Mouse (Mus musculus): Measurements from ENCODE around the gene Tpp2. TPM values are rescaled to one million over a fixed set of nuclear protein-coding genes. Genes with fewer than 3 reads are reported as not detected.

Tpp2 gene
- polyA plus RNA-seq, 1 experiment from 2014 or later = 45.8 TPM

DNA sequence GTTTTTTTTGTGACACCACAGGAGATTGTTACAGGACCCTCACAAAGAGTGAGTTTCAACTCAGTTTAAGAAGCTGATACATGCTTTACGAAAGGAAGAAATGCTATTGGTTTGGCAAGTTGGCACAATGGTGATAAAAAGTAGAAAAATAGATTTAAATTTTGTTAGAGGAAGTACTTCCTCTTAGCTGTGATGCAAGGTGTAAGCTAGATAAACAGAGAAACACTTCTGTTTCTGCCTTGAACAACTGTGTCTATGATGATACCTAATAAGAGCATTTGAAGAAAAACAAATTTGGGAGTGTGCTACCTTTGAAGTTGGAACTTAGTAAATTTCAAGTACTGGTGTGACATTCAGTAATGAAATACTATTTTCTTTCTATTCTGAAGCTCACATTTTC is 5.9 kb downstream of the Tpp2 start:
- Histone ChIP-seq H3K9me3 (no peaks in the 10 kb centered on the region), H3K4me3 (no peak overlapping the region), H3K9ac (no peak overlapping the region), H3K4me1 (peaks cover 16% of the 10 kb centered on the region), H3K4me2 (no peak overlapping the region), H3K27ac (replicated peaks) (no peak overlapping the region), H3K36me3 (peaks cover 30% of the 10 kb centered on the region), H3K27me3 (replicated peaks) (no peaks in the 10 kb centered on the region)
- ATAC-seq (ENCODE audit: extremely low read depth, insufficient number of reproducible peaks, low FRiP score, low TSS enrichment) = no peak
- WGBS = 90% methylated on average over 1 of the region's 1 CpGs

GRCm38 (mm10) chr1:43941476-43942217 is 8.2 kb downstream of the Tpp2 start:
- Histone ChIP-seq H3K4me1 (peaks cover 2% of the 10 kb centered on the region; the same call in 1 of the 2 replicates), H3K9ac (no peak overlapping the region), H3K9me3 (no peaks in the 10 kb centered on the region), H3K36me3 (peaks cover 36% of the 10 kb centered on the region), H3K27ac (replicated peaks) (no peak overlapping the region), H3K27me3 (replicated peaks) (no peaks in the 10 kb centered on the region), H3K4me3 (no peak overlapping the region), H3K4me2 (no peak overlapping the region)
- ATAC-seq (ENCODE audit: extremely low read depth, insufficient number of reproducible peaks, low FRiP score, low TSS enrichment) = no peak
- WGBS = 90% methylated on average over 7 of the region's 7 CpGs

DNA sequence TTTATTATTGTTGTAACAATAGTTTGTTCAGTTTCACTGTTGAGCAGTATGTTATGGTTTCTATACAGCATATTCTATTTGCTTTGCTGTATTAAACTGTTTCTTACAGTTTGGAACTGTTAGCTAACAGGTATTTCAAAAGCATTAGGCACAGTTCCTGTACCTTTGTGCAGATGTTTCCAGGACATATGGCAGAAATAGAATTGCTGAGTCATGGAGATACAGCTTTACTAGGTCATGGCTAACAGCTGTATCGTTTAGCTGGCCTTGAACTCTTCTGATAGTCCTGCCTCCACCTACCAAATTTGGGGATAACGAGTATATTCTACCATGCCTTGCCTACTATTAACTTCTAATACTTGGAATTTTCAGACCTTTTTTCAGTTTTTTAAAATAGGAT is 9.4 kb downstream of the Tpp2 start:
- Histone ChIP-seq H3K36me3 (peaks cover 40% of the 10 kb centered on the region), H3K9ac (no peak overlapping the region), H3K27me3 (replicated peaks) (no peaks in the 10 kb centered on the region), H3K4me1 (no peaks in the 10 kb centered on the region), H3K27ac (replicated peaks) (no peak overlapping the region), H3K4me2 (no peak overlapping the region), H3K4me3 (no peak overlapping the region), H3K9me3 (no peaks in the 10 kb centered on the region)
- 79% methylated on average over 2 of the region's 2 CpGs for WGBS
- no peak for ATAC-seq (ENCODE audit: extremely low read depth, insufficient number of reproducible peaks, low FRiP score, low TSS enrichment)

DNA sequence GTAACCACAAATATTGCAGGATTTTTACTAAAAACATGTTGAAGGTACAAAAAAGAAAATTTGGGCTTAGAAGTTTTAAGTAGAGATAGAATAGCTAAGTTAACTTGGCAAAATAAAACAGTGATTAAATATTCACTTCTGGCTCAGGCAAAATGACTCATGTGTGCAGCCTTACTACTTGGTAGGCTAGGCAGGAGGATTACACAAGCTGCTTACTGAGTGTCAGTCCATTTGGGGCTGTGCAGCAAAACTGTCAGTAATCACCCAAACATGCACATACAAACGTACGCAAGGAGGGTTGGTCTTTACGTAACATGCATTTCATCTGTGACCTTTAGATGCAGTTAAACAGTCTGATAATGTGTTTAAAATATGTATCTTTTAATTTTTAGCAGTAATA is 20.2 kb downstream of the Tpp2 start:
- no peak overlapping the region for H3K4me3 ChIP-seq
- ATAC-seq (ENCODE audit: extremely low read depth, insufficient number of reproducible peaks, low FRiP score, low TSS enrichment) = no peak

DNA sequence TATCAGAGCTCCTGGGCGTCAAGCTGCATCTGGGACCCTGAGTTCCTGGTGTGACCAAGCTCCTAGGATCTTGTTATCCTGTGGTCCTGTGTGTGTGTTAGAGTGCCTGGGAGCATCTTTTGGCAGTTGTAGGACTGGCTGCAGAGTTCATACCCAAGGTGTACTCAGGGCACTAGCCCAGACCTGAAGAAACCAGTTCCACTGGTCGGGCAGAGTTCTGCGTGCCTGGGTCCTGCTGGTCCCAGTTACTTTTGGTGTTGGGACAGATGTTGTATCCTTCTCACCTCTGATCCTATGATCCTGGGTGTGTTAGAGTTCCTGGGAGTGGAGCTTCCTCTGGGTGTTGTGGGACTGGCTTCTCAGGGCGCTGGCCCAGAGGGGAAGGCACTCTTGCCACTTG is 30.9 kb downstream of the Tpp2 start:
- H3K9me3 ChIP-seq = no peaks in the 10 kb centered on the region
- H3K4me3 ChIP-seq = no peak overlapping the region
- H3K9ac ChIP-seq = no peak overlapping the region
- H3K4me2 ChIP-seq = no peak overlapping the region
- H3K4me1 ChIP-seq = no peaks in the 10 kb centered on the region
- no peak for ATAC-seq (ENCODE audit: extremely low read depth, insufficient number of reproducible peaks, low FRiP score, low TSS enrichment)
- 89% methylated on average over 4 of the region's 4 CpGs for WGBS
- no peaks in the 10 kb centered on the region for H3K27me3 ChIP-seq (replicated peaks)
- peaks cover 69% of the 10 kb centered on the region for H3K36me3 ChIP-seq
- no peak overlapping the region for H3K27ac ChIP-seq (replicated peaks)

More for the DNA sequence above, 20.2 kb downstream of the Tpp2 start:
- no peaks in the 10 kb centered on the region for H3K27me3 ChIP-seq (replicated peaks)
- 92% methylated on average over 3 of the region's 3 CpGs for WGBS
- H3K27ac ChIP-seq (replicated peaks) = no peak overlapping the region
- no peaks in the 10 kb centered on the region for H3K9me3 ChIP-seq
- H3K9ac ChIP-seq = no peak overlapping the region
- H3K36me3 ChIP-seq = peaks cover 69% of the 10 kb centered on the region
- H3K4me2 ChIP-seq = no peak overlapping the region
- no peaks in the 10 kb centered on the region for H3K4me1 ChIP-seq

- peaks cover 71% of the 10 kb centered on the region for H3K36me3 ChIP-seq
- no peak for ATAC-seq (ENCODE audit: extremely low read depth, insufficient number of reproducible peaks, low FRiP score, low TSS enrichment)
- H3K4me3 ChIP-seq = no peak overlapping the region
- no peaks in the 10 kb centered on the region for H3K4me1 ChIP-seq
- no peak overlapping the region for H3K4me2 ChIP-seq
- no peaks in the 10 kb centered on the region for H3K9me3 ChIP-seq
- no peak overlapping the region for H3K27ac ChIP-seq (replicated peaks)
- no peak overlapping the region for H3K9ac ChIP-seq
- no peaks in the 10 kb centered on the region for H3K27me3 ChIP-seq (replicated peaks)
- 80% methylated on average over 4 of the region's 4 CpGs for WGBS
Observed at GRCm38 (mm10) chr1:43966756-43967155, 33.3 kb downstream of the Tpp2 start.

- no peaks in the 10 kb centered on the region for H3K9me3 ChIP-seq
- no peak for ATAC-seq (ENCODE audit: extremely low read depth, insufficient number of reproducible peaks, low FRiP score, low TSS enrichment)
- peaks cover 77% of the 10 kb centered on the region for H3K36me3 ChIP-seq
- H3K4me2 ChIP-seq = no peak overlapping the region
- no peak overlapping the region for H3K9ac ChIP-seq
- H3K27me3 ChIP-seq (replicated peaks) = no peaks in the 10 kb centered on the region
- no peak overlapping the region for H3K27ac ChIP-seq (replicated peaks)
- H3K4me3 ChIP-seq = no peak overlapping the region
- no peaks in the 10 kb centered on the region for H3K4me1 ChIP-seq
- WGBS = 79% methylated on average over 3 of the region's 3 CpGs
Observed at GRCm38 (mm10) chr1:43969361-43969760, 35.9 kb downstream of the Tpp2 start.

- Histone ChIP-seq H3K4me1 (no peaks in the 10 kb centered on the region), H3K36me3 (peaks cover 81% of the 10 kb centered on the region), H3K4me2 (no peak overlapping the region), H3K9me3 (no peaks in the 10 kb centered on the region), H3K27ac (replicated peaks) (no peak overlapping the region), H3K27me3 (replicated peaks) (no peaks in the 10 kb centered on the region), H3K9ac (no peak overlapping the region), H3K4me3 (no peak overlapping the region)
- 69% methylated on average over 3 of the region's 3 CpGs for WGBS
- no peak for ATAC-seq (ENCODE audit: extremely low read depth, insufficient number of reproducible peaks, low FRiP score, low TSS enrichment)
Observed at GRCm38 (mm10) chr1:43971089-43971488, 37.6 kb downstream of the Tpp2 start.

- Histone ChIP-seq H3K4me3 (no peak overlapping the region), H3K4me1 (no peaks in the 10 kb centered on the region), H3K27ac (replicated peaks) (no peak overlapping the region), H3K4me2 (no peak overlapping the region), H3K9ac (no peak overlapping the region), H3K27me3 (replicated peaks) (no peaks in the 10 kb centered on the region), H3K9me3 (peaks cover 4% of the 10 kb centered on the region; the same call in 1 of the 2 replicates), H3K36me3 (peaks cover 80% of the 10 kb centered on the region)
- 95% methylated on average over 4 of the region's 4 CpGs for WGBS
- ATAC-seq (ENCODE audit: extremely low read depth, insufficient number of reproducible peaks, low FRiP score, low TSS enrichment) = no peak
Observed at GRCm38 (mm10) chr1:43996914-43997589, 63.6 kb downstream of the Tpp2 start.

GRCm38 (mm10) chr1:44004513-44004912 is 71.1 kb downstream of the Tpp2 start:
- H3K4me3 ChIP-seq = no peak overlapping the region
- peaks cover 73% of the 10 kb centered on the region for H3K36me3 ChIP-seq
- no peaks in the 10 kb centered on the region for H3K9me3 ChIP-seq
- H3K9ac ChIP-seq = no peak overlapping the region
- no peak for ATAC-seq (ENCODE audit: extremely low read depth, insufficient number of reproducible peaks, low FRiP score, low TSS enrichment)
- H3K4me2 ChIP-seq = no peak overlapping the region
- H3K27me3 ChIP-seq (replicated peaks) = no peaks in the 10 kb centered on the region
- 96% methylated on average over 2 of the region's 2 CpGs for WGBS
- no peaks in the 10 kb centered on the region for H3K4me1 ChIP-seq
- H3K27ac ChIP-seq (replicated peaks) = no peak overlapping the region

DNA sequence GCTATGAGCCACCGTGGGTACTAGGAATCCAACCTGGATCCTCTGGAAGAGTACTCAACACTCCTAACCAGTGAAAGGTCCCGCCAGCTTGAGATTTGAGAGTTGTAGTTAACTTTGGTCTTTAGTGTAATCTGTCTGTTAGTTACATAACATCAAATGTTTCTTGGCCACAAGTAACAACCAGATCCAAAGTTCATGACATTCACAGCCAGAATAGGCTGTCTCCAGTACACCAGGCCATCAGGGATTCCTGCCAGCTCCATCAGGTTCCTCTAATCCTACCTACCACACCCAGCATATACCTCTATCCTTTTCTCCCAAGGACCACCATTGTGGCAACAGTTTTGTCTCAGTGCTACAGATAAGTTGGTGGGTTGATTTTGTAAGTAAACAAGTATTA is 82.1 kb downstream of the Tpp2 start:
- Histone ChIP-seq H3K4me2 (no peak overlapping the region), H3K9me3 (no peaks in the 10 kb centered on the region), H3K36me3 (no peaks in the 10 kb centered on the region), H3K27me3 (replicated peaks) (no peaks in the 10 kb centered on the region), H3K9ac (no peak overlapping the region), H3K4me1 (peaks cover 6% of the 10 kb centered on the region; the same call in 1 of the 2 replicates), H3K4me3 (no peak overlapping the region), H3K27ac (replicated peaks) (no peak overlapping the region)
- ATAC-seq (ENCODE audit: extremely low read depth, insufficient number of reproducible peaks, low FRiP score, low TSS enrichment) = no peak
- WGBS = 82% methylated on average over 2 of the region's 2 CpGs

- H3K4me3 ChIP-seq = no peak within 1 kb of the TSS
- ATAC-seq (ENCODE audit: extremely low read depth, insufficient number of reproducible peaks, low FRiP score, low TSS enrichment) = no peak
- no peak within 1 kb of the TSS for H3K27ac ChIP-seq (replicated peaks)
- H3K4me2 ChIP-seq = no peak within 1 kb of the TSS
- H3K36me3 ChIP-seq = no peaks in the 10 kb centered on the region
- H3K4me1 ChIP-seq = peaks cover 6% of the 10 kb centered on the region; the same call in 1 of the 2 replicates
- H3K27me3 ChIP-seq (replicated peaks) = no peaks in the 10 kb centered on the region
- H3K9ac ChIP-seq = no peak within 1 kb of the TSS
- no peaks in the 10 kb centered on the region for H3K9me3 ChIP-seq
Observed at GRCm38 (mm10) chr1:44019934-44020333, 86.5 kb downstream of the Tpp2 start, which contains the start of gene Mettl21c. TSS of gene Mettl21c (minus strand) at chr1:44020034.
